Mouse (Mus musculus) erythroblast, embryonic 14.5 days (primary cell): Measurements from ENCODE around the gene Kif6.

Experiments used
- GATA1 ChIP-seq: IDR thresholded peaks from 2 replicates; pipeline ENCODE4 v1.6.1; 2012; ENCODE audit warnings: low read length, inconsistent platforms, mixed read lengths
- TAL1 ChIP-seq: IDR thresholded peaks from 3 replicates; pipeline ENCODE4 v1.6.1; 2012; ENCODE audit warnings: low read length, inconsistent platforms, mixed read lengths

GRCm38 (mm10) chr17:49590051-49590450, 24.9 kb upstream of the Kif6 start:
- no peak for TF ChIP-seq TAL1
- TF ChIP-seq GATA1, result no peak
